Mouse (Mus musculus): ENCODE measurements around the gene C1qa. TPM values are rescaled to one million over a fixed set of nuclear protein-coding genes. Genes with fewer than 3 reads are reported as not detected.

Gene C1qa
- polyA plus RNA-seq (2012; fragmentation: generic; extraction: Trizol) = not detected

GRCm38 (mm10) chr4:136898637-136899036, at the start of gene C1qa:
TSS of gene C1qa (minus strand) at chr4:136898803.
- H3K4me3 ChIP-seq = no peak within 1 kb of the TSS
- no peak within 1 kb of the TSS for H3K4me2 ChIP-seq (ENCODE audit: low read depth)
- no peak for TF ChIP-seq POLR2A (IDR thresholded peaks at IDR 0.05; ENCODE audit: insufficient read length, low read depth)
- no peak for TF ChIP-seq MYOD1 (IDR thresholded peaks at IDR 0.05; ENCODE audit: control insufficient read depth in 1 of 3, insufficient read length in 2 of 3, low read depth in 2 of 3)
- no peaks in the 10 kb centered on the region for H3K36me3 ChIP-seq (ENCODE audit: control insufficient read depth, insufficient read depth)
- H3ac ChIP-seq (ENCODE audit: control insufficient read depth, insufficient read length) = no peak within 1 kb of the TSS
- peaks cover 38% of the 10 kb centered on the region for H3K27me3 ChIP-seq (ENCODE audit: control insufficient read depth, insufficient read depth, insufficient read length)
- H3K79me2 ChIP-seq (ENCODE audit: control insufficient read depth, insufficient read depth) = no peaks in the 10 kb centered on the region

- no peak overlapping the region for H3K4me3 ChIP-seq
- H3K36me3 ChIP-seq (ENCODE audit: control insufficient read depth, insufficient read depth) = no peaks in the 10 kb centered on the region
- peaks cover 92% of the 10 kb centered on the region for H3K27me3 ChIP-seq (ENCODE audit: control insufficient read depth, insufficient read depth, insufficient read length)
- no peaks in the 10 kb centered on the region for H3K79me2 ChIP-seq (ENCODE audit: control insufficient read depth, insufficient read depth)
- no peak overlapping the region for H3ac ChIP-seq (ENCODE audit: control insufficient read depth, insufficient read length)
- TF ChIP-seq MYOD1 (IDR thresholded peaks at IDR 0.05; ENCODE audit: control insufficient read depth in 1 of 3, insufficient read length in 2 of 3, low read depth in 2 of 3) (no peak), MYOG (IDR thresholded peaks at IDR 0.05; ENCODE audit: control insufficient read depth in 1 of 3, insufficient read depth in 1 of 3, insufficient read length in 2 of 3, low read depth in 2 of 3) (no peak), TCF3 (IDR thresholded peaks at IDR 0.05; ENCODE audit: insufficient read length, low read depth) (no peak), REST (IDR thresholded peaks at IDR 0.05; ENCODE audit: insufficient read depth, insufficient read length) (no peak)
- no peak overlapping the region for H3K4me2 ChIP-seq (ENCODE audit: low read depth)
These were observed 46.8 kb upstream of the C1qa start for GRCm38 (mm10) chr4:136945397-136945796.

GRCm38 (mm10) chr4:136944558-136945350, 46.2 kb upstream of the C1qa start:
- Histone ChIP-seq H3K4me3 (no peak overlapping the region), H3ac (ENCODE audit: control insufficient read depth, insufficient read length) (no peak overlapping the region), H3K4me2 (ENCODE audit: low read depth) (no peak overlapping the region), H3K79me2 (ENCODE audit: control insufficient read depth, insufficient read depth) (no peaks in the 10 kb centered on the region), H3K27me3 (ENCODE audit: control insufficient read depth, insufficient read depth, insufficient read length) (peaks cover 92% of the 10 kb centered on the region), H3K36me3 (ENCODE audit: control insufficient read depth, insufficient read depth) (no peaks in the 10 kb centered on the region)
- no peak for TF ChIP-seq E2F4 (IDR thresholded peaks at IDR 0.05; ENCODE audit: insufficient read depth)
- no peak for TF ChIP-seq POLR2A (IDR thresholded peaks at IDR 0.05; ENCODE audit: insufficient read length, low read depth)
- no peak for TF ChIP-seq MYOD1 (IDR thresholded peaks at IDR 0.05; ENCODE audit: control insufficient read depth in 1 of 3, insufficient read length in 2 of 3, low read depth in 2 of 3)
- no peak for TF ChIP-seq TCF3 (IDR thresholded peaks at IDR 0.05; ENCODE audit: insufficient read length, low read depth)
- TF ChIP-seq REST (IDR thresholded peaks at IDR 0.05; ENCODE audit: insufficient read depth, insufficient read length) = no peak
- no peak for TF ChIP-seq MYOG (IDR thresholded peaks at IDR 0.05; ENCODE audit: control insufficient read depth in 1 of 3, insufficient read depth in 1 of 3, insufficient read length in 2 of 3, low read depth in 2 of 3)
- TF ChIP-seq USF1 (IDR thresholded peaks at IDR 0.05; ENCODE audit: low read depth) = no peak
- TF ChIP-seq TCF12 (IDR thresholded peaks at IDR 0.05; ENCODE audit: insufficient read depth, poor library complexity, severe bottlenecking) = no peak
- TF ChIP-seq MAX (IDR thresholded peaks at IDR 0.05; ENCODE audit: low read depth) = no peak
- TF ChIP-seq SRF (IDR thresholded peaks at IDR 0.05; ENCODE audit: control insufficient read depth, insufficient read length, low read depth) = no peak
- TF ChIP-seq POLR2AphosphoS2 (IDR thresholded peaks at IDR 0.05; ENCODE audit: insufficient read length, low read depth) = no peak
- no peak for TF ChIP-seq CEBPB (IDR thresholded peaks at IDR 0.05; ENCODE audit: insufficient read depth, poor library complexity, severe bottlenecking)

DNA sequence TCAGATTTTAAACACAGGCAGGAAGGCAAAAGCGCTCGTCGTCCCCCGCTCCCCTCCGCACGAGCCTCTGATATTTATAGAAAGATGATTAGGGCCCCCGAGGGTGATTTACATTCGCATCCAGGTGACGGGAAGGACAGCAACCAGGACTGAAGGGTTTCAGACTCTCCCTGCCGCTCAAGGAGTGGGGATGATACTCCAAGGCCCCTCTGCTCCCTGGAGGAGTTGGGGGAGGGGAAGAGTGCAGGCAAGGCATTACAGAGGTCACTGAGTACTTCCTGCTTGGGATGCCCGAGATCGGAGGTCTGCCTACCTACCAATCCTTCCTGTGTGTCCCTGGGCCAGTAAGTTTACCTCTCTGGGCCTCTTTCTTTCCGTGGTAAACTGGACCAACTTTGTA, 44.6 kb upstream of the C1qa start:
- Histone ChIP-seq H3K4me3 (no peak overlapping the region), H3K4me2 (ENCODE audit: low read depth) (no peak overlapping the region), H3K27me3 (ENCODE audit: control insufficient read depth, insufficient read depth, insufficient read length) (peaks cover 94% of the 10 kb centered on the region), H3ac (ENCODE audit: control insufficient read depth, insufficient read length) (no peak overlapping the region), H3K36me3 (ENCODE audit: control insufficient read depth, insufficient read depth) (no peaks in the 10 kb centered on the region), H3K79me2 (ENCODE audit: control insufficient read depth, insufficient read depth) (no peaks in the 10 kb centered on the region)
- TF ChIP-seq POLR2AphosphoS2 (IDR thresholded peaks at IDR 0.05; ENCODE audit: insufficient read length, low read depth) (no peak), MYOG (IDR thresholded peaks at IDR 0.05; ENCODE audit: control insufficient read depth in 1 of 3, insufficient read depth in 1 of 3, insufficient read length in 2 of 3, low read depth in 2 of 3) (no peak), E2F4 (IDR thresholded peaks at IDR 0.05; ENCODE audit: insufficient read depth) (no peak), MAX (IDR thresholded peaks at IDR 0.05; ENCODE audit: low read depth) (no peak), REST (IDR thresholded peaks at IDR 0.05; ENCODE audit: insufficient read depth, insufficient read length) (no peak), TCF3 (IDR thresholded peaks at IDR 0.05; ENCODE audit: insufficient read length, low read depth) (no peak), CEBPB (IDR thresholded peaks at IDR 0.05; ENCODE audit: insufficient read depth, poor library complexity, severe bottlenecking) (no peak)

GRCm38 (mm10) chr4:136942761-136943160, 44.2 kb upstream of the C1qa start:
- no peak overlapping the region for H3K4me2 ChIP-seq (ENCODE audit: low read depth)
- H3K36me3 ChIP-seq (ENCODE audit: control insufficient read depth, insufficient read depth) = no peaks in the 10 kb centered on the region
- H3K79me2 ChIP-seq (ENCODE audit: control insufficient read depth, insufficient read depth) = no peaks in the 10 kb centered on the region
- H3ac ChIP-seq (ENCODE audit: control insufficient read depth, insufficient read length) = no peak overlapping the region
- H3K27me3 ChIP-seq (ENCODE audit: control insufficient read depth, insufficient read depth, insufficient read length) = peaks cover 95% of the 10 kb centered on the region
- no peak overlapping the region for H3K4me3 ChIP-seq
- no peak for TF ChIP-seq MAX (IDR thresholded peaks at IDR 0.05; ENCODE audit: low read depth)
- TF ChIP-seq TCF12 (IDR thresholded peaks at IDR 0.05; ENCODE audit: insufficient read depth, poor library complexity, severe bottlenecking) = no peak
- TF ChIP-seq USF1 (IDR thresholded peaks at IDR 0.05; ENCODE audit: low read depth) = no peak
- no peak for TF ChIP-seq SRF (IDR thresholded peaks at IDR 0.05; ENCODE audit: control insufficient read depth, insufficient read length, low read depth)
- no peak for TF ChIP-seq E2F4 (IDR thresholded peaks at IDR 0.05; ENCODE audit: insufficient read depth)
- TF ChIP-seq MYOD1 (IDR thresholded peaks at IDR 0.05; ENCODE audit: control insufficient read depth in 1 of 3, insufficient read length in 2 of 3, low read depth in 2 of 3) = no peak
- TF ChIP-seq CEBPB (IDR thresholded peaks at IDR 0.05; ENCODE audit: insufficient read depth, poor library complexity, severe bottlenecking) = no peak
- TF ChIP-seq POLR2A (IDR thresholded peaks at IDR 0.05; ENCODE audit: insufficient read length, low read depth) = no peak
- no peak for TF ChIP-seq MYOG (IDR thresholded peaks at IDR 0.05; ENCODE audit: control insufficient read depth in 1 of 3, insufficient read depth in 1 of 3, insufficient read length in 2 of 3, low read depth in 2 of 3)
- TF ChIP-seq TCF3 (IDR thresholded peaks at IDR 0.05; ENCODE audit: insufficient read length, low read depth) = no peak
- no peak for TF ChIP-seq POLR2AphosphoS2 (IDR thresholded peaks at IDR 0.05; ENCODE audit: insufficient read length, low read depth)
- no peak for TF ChIP-seq REST (IDR thresholded peaks at IDR 0.05; ENCODE audit: insufficient read depth, insufficient read length)

Data from myocyte (in vitro differentiated cells).